Mouse (Mus musculus): ENCODE data around the gene Ryr3. TPM values are rescaled to one million over a fixed set of nuclear protein-coding genes. Genes with fewer than 3 reads are reported as not detected.

Ryr3 gene
- polyA plus RNA-seq, 1 experiment from 2014 or later: 3.7 TPM

DNA sequence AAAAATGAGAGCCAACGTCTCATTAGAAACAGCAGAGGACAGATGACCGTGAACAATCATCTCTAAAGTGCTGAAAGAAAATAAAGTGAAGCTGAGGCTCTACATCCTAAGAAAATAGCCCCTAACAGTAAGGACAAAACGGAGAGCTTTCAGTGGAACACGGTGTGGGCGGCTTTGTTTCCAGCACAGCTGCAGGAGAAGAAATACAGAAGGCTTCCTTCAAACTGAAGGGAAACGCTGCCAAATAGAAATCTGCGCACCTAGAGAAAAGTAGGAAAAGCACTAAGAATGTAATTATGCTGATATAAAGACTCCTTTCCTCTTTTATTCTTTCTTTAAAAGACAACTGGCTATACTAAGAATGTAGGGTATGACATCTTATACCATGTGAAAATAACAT is 197.0 kb downstream of the Ryr3 start:
- Histone ChIP-seq H3K27me3 (replicated peaks) (no peaks in the 10 kb centered on the region), H3K4me2 (no peak overlapping the region), H3K9ac (no peak overlapping the region), H3K36me3 (no peaks in the 10 kb centered on the region), H3K9me3 (no peaks in the 10 kb centered on the region), H3K4me1 (peaks cover 1% of the 10 kb centered on the region), H3K4me3 (no peak overlapping the region), H3K27ac (replicated peaks) (no peak overlapping the region)
- ATAC-seq (ENCODE audit: extremely low read depth, insufficient number of reproducible peaks, low FRiP score, low TSS enrichment): no peak
- WGBS: 61% methylated on average over 7 of the region's 7 CpGs

DNA sequence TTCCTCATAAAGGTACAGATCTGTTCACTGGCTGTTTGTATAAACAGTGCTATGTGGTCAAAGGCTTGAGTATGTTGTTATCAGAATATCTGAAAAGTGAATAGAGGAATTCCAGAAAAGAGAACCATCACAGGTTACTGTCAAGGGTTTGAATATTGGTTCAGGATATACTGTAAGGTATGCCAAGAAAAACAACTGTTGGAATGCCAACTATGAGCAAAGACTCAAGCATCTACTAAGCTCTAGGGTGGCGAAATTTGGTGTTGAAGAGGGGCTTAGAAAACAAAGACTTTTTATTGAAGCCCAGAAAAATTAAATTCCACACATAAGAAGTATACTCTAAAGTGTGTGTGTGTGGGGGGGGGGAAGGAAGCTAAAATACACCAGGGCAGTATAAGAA is 198.6 kb downstream of the Ryr3 start:
- Histone ChIP-seq H3K4me2 (no peak overlapping the region), H3K27ac (replicated peaks) (no peak overlapping the region), H3K4me1 (no peaks in the 10 kb centered on the region), H3K9me3 (no peaks in the 10 kb centered on the region), H3K9ac (no peak overlapping the region), H3K4me3 (no peak overlapping the region), H3K36me3 (no peaks in the 10 kb centered on the region), H3K27me3 (replicated peaks) (no peaks in the 10 kb centered on the region)
- WGBS: 76% methylated on average over 1 of the region's 1 CpGs
- no peak for ATAC-seq (ENCODE audit: extremely low read depth, insufficient number of reproducible peaks, low FRiP score, low TSS enrichment)

- Histone ChIP-seq H3K9me3 (no peaks in the 10 kb centered on the region), H3K27me3 (replicated peaks) (no peaks in the 10 kb centered on the region), H3K4me2 (no peak overlapping the region), H3K9ac (no peak overlapping the region), H3K4me1 (no peaks in the 10 kb centered on the region), H3K27ac (replicated peaks) (no peak overlapping the region), H3K36me3 (no peaks in the 10 kb centered on the region), H3K4me3 (no peak overlapping the region)
- 76% methylated on average over 2 of the region's 2 CpGs for WGBS
- ATAC-seq (ENCODE audit: extremely low read depth, insufficient number of reproducible peaks, low FRiP score, low TSS enrichment): no peak
Measured at GRCm38 (mm10) chr2:113016236-113016635, 200.7 kb downstream of the Ryr3 start.

DNA sequence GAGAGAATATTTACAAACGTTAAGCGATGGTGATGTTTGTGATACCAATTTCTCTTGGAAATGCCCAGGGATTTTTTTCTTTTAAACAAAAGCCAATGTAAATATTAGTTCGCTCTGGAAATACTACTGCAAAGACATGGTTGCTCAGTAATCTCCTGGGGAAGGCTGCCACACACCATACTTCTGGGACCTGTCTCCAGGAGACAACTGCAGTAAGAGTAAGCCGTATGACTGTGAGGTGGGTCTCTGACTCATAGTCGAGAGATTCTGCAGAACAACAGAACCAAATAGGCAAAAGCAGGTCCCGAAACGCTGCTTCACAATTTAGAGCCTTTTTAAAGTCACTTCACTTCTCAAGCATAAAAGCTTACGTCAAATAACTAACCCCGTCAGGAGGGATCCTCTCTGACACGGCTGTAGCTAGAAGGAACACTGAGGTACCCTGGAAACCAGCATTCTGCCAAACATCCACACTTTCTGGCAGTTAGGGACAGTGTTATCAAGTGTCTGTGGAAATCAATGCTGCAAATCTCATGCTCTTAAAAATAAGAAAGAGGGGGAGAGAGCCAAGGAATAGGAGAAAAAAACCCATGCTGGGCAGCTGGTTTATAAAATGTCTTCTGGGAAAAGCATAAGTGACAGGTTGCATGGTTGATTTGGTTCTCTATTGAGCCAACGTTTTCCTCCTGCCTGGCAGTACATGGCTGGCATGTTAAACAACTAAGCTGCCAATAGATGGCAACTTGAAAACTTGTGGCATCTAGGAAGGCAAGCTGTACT is 207.7 kb downstream of the Ryr3 start:
- no peak overlapping the region for H3K4me3 ChIP-seq
- H3K36me3 ChIP-seq: no peaks in the 10 kb centered on the region
- ATAC-seq (ENCODE audit: extremely low read depth, insufficient number of reproducible peaks, low FRiP score, low TSS enrichment): no peak
- no peaks in the 10 kb centered on the region for H3K4me1 ChIP-seq
- no peak overlapping the region for H3K9ac ChIP-seq
- 69% methylated on average over 11 of the region's 11 CpGs for WGBS
- no peaks in the 10 kb centered on the region for H3K9me3 ChIP-seq
- no peak overlapping the region for H3K4me2 ChIP-seq
- H3K27ac ChIP-seq (replicated peaks): no peak overlapping the region
- H3K27me3 ChIP-seq (replicated peaks): no peaks in the 10 kb centered on the region

DNA sequence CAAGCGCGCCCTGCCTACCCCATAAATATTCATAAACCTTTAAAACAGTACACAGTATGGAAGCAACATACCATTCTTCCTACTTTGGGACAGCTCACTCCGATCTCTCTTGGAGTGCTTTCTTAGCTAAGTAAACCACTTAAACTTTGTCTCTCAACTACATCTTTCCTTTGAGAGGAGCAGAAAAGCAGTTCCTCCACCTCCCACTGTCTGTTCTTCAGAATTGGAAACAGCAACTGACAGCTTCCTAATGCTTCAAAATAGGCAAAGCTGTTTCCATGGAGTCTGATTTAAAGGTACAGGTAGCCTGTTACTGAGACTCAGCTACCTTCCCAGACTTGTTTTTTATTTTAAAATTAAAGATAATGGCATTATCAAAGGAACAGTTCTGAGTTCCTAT is 218.4 kb downstream of the Ryr3 start:
- Histone ChIP-seq H3K4me1 (no peaks in the 10 kb centered on the region), H3K27ac (replicated peaks) (no peak overlapping the region), H3K4me3 (no peak overlapping the region), H3K9me3 (no peaks in the 10 kb centered on the region), H3K36me3 (no peaks in the 10 kb centered on the region), H3K9ac (no peak overlapping the region), H3K4me2 (no peak overlapping the region), H3K27me3 (replicated peaks) (no peaks in the 10 kb centered on the region)
- 89% methylated on average over 3 of the region's 3 CpGs for WGBS
- ATAC-seq (ENCODE audit: extremely low read depth, insufficient number of reproducible peaks, low FRiP score, low TSS enrichment): no peak

GRCm38 (mm10) chr2:112982908-112983510 is 233.9 kb downstream of the Ryr3 start:
- no peak overlapping the region for H3K4me3 ChIP-seq
- no peak overlapping the region for H3K9ac ChIP-seq
- H3K27ac ChIP-seq (replicated peaks): no peak overlapping the region
- peaks cover 7% of the 10 kb centered on the region for H3K4me1 ChIP-seq
- H3K36me3 ChIP-seq: no peaks in the 10 kb centered on the region
- H3K4me2 ChIP-seq: no peak overlapping the region
- no peaks in the 10 kb centered on the region for H3K9me3 ChIP-seq
- no peak for ATAC-seq (ENCODE audit: extremely low read depth, insufficient number of reproducible peaks, low FRiP score, low TSS enrichment)
- 56% methylated on average over 1 of the region's 1 CpGs for WGBS
- no peaks in the 10 kb centered on the region for H3K27me3 ChIP-seq (replicated peaks)

DNA sequence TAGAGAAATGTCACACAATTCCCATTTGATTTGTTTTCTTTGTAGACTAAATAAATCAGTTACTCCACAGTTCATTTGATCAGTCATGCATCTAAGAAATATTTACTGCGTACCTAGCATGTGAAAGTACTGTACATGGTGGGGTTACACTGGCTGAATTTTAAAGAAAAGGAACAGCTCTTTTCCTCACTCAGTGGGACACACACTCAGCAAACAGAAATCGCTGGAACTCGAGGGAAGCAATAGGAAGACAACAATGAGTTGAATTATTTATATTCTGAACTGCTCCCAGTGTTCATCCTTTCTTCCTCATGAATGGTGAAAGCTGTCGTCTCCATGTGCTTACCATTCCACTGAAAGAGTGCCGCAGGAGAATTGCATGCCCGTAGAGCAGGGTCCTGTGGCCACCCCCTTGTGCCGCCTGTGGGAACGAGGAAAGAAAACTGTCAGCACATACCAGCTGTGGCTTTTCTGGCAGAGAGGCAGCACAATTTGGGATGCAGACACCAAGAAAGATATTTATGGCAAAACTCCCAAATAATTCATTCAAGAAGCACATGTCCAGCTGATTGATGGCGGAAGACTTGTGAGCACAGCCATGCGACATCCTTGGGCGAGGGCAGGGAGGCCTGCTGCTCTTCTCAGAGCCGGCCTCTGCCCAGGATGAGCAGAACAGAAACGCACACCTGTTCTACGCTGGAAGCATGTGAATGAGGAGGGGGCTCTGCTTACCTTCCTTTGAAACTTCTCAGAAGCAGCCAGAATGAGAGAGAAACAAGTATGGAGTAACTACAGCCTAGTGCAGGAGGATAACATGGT is 249.9 kb downstream of the Ryr3 start:
- Histone ChIP-seq H3K4me1 (no peaks in the 10 kb centered on the region), H3K36me3 (no peaks in the 10 kb centered on the region), H3K27ac (replicated peaks) (no peak overlapping the region), H3K9ac (no peak overlapping the region), H3K27me3 (replicated peaks) (no peaks in the 10 kb centered on the region), H3K4me2 (no peak overlapping the region), H3K9me3 (no peaks in the 10 kb centered on the region), H3K4me3 (no peak overlapping the region)
- ATAC-seq (ENCODE audit: extremely low read depth, insufficient number of reproducible peaks, low FRiP score, low TSS enrichment): no peak
- WGBS: 80% methylated on average over 14 of the region's 14 CpGs

DNA sequence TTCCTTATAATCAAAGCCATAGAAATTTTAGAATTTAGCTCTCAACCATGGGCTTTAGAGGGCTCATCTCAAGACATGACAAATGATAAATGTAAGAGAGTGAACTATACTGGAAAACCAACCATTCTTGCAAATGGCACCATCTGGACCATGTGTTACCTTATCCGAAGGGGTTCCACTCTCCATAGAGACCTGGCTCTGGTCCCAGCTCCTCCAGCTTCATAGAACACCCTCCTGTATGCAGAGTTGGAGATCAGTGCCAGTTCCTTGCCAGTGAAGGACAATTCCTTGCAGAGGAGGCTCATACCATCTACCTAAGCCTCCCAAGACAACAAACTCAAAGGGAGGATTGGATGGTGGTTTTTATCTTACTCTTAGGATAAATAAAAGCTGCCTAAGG is 268.0 kb downstream of the Ryr3 start:
- no peak overlapping the region for H3K4me3 ChIP-seq
- H3K4me2 ChIP-seq: no peak overlapping the region
- ATAC-seq (ENCODE audit: extremely low read depth, insufficient number of reproducible peaks, low FRiP score, low TSS enrichment): no peak
- no peak overlapping the region for H3K27ac ChIP-seq (replicated peaks)
- H3K9me3 ChIP-seq: no peaks in the 10 kb centered on the region
- no peak overlapping the region for H3K9ac ChIP-seq
- WGBS: 63% methylated on average over 1 of the region's 1 CpGs
- no peaks in the 10 kb centered on the region for H3K4me1 ChIP-seq
- no peaks in the 10 kb centered on the region for H3K27me3 ChIP-seq (replicated peaks)
- no peaks in the 10 kb centered on the region for H3K36me3 ChIP-seq

- WGBS: 49% methylated on average over 1 of the region's 1 CpGs
- no peaks in the 10 kb centered on the region for H3K27me3 ChIP-seq (replicated peaks)
- no peak for ATAC-seq (ENCODE audit: extremely low read depth, insufficient number of reproducible peaks, low FRiP score, low TSS enrichment)
Measured at GRCm38 (mm10) chr2:112931776-112932175, 285.1 kb downstream of the Ryr3 start.

DNA sequence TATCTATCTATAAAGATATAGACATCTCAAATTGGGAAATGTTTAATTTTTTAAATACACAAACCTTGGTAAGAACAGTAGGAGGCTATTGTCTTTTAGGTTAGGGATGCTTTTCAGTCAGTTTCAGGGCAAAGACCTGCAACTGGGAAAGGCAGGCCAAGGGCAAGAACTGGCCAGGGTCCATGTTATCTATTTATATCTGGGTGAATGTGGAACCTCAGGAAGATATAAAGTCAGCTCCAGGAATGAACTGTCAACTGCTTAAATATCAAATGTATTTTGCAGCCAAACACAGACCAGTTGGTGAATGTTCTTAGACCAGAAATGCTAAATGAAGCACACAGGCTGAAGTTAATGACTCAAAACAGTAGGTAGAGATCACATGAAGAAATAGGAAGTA is 303.1 kb downstream of the Ryr3 start:
- ATAC-seq (ENCODE audit: extremely low read depth, insufficient number of reproducible peaks, low FRiP score, low TSS enrichment): no peak
- no peak overlapping the region for H3K27ac ChIP-seq (replicated peaks)
- H3K4me3 ChIP-seq: no peak overlapping the region
- no peaks in the 10 kb centered on the region for H3K27me3 ChIP-seq (replicated peaks)
- H3K4me2 ChIP-seq: no peak overlapping the region
- no peaks in the 10 kb centered on the region for H3K36me3 ChIP-seq
- no peaks in the 10 kb centered on the region for H3K9me3 ChIP-seq
- no peaks in the 10 kb centered on the region for H3K4me1 ChIP-seq
- H3K9ac ChIP-seq: no peak overlapping the region

More at GRCm38 (mm10) chr2:112931776-112932175, 285.1 kb downstream of the Ryr3 start:
- Histone ChIP-seq H3K4me3 (no peak overlapping the region), H3K9ac (no peak overlapping the region), H3K4me2 (no peak overlapping the region), H3K36me3 (no peaks in the 10 kb centered on the region), H3K4me1 (no peaks in the 10 kb centered on the region), H3K27ac (replicated peaks) (no peak overlapping the region), H3K9me3 (no peaks in the 10 kb centered on the region)

- H3K27me3 ChIP-seq (replicated peaks): no peaks in the 10 kb centered on the region
- H3K27ac ChIP-seq (replicated peaks): no peak overlapping the region
- H3K4me3 ChIP-seq: no peak overlapping the region
- no peak overlapping the region for H3K9ac ChIP-seq
- ATAC-seq (ENCODE audit: extremely low read depth, insufficient number of reproducible peaks, low FRiP score, low TSS enrichment): no peak
- no peak overlapping the region for H3K4me2 ChIP-seq
- no peaks in the 10 kb centered on the region for H3K9me3 ChIP-seq
- no peaks in the 10 kb centered on the region for H3K4me1 ChIP-seq
- no peaks in the 10 kb centered on the region for H3K36me3 ChIP-seq
Measured at GRCm38 (mm10) chr2:112912611-112913010, 304.3 kb downstream of the Ryr3 start.
